Mouse (Mus musculus): Measurements from ENCODE around the gene Gm3893. TPM values are rescaled to one million over a fixed set of nuclear protein-coding genes. Genes with fewer than 3 reads are reported as not detected.

Gene Gm3893
- not detected in 2 replicates for polyA plus RNA-seq (2015; fragmentation: Nextera tagmentation; extraction: Ambion mirVana)

DNA sequence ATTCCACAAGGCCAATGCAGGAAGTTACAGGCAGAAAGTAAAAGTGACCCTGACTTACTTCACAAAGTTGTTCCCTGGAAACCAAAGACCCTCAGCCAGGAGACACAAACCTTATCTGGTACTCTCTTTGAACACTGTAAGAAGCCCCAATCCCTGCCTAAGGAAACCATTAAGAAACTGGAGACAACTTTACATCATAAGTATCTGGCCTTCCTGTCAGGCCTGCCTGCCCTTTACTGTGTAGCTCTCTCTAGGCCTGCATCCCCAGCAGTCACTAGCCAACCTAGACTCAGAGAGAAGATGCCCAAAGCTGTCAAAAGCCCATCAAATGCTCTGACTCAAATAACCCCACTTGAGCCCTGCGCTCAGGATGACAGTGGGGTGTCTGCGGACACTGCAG lies at the start of gene Gm3893:
Gm3893 (plus strand) TSS at position 301 of the 400 bp plus-strand sequence.

DNA sequence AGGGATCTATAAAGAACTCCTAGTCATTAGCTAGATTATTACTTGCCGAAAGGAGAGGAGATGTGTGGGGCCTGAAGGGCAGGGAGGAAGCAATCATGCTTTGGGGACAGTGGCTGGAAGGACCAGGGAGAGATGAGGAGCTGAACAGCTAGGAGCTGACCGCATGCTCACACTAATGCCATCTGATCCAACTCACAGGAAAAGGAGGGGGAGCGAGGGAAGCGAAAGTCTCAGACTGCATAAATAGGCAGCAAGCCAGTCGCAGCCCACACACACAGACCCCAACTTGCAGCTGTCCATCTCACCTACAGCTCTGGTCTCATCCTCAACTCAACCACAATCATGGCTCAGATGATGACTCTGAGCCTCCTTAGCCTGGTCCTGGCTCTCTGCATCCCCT lies 23.5 kb downstream of the Gm3893 start, which contains the start of gene Gm13304:
Gm13304 (plus strand) TSS at position 301 of the 400 bp plus-strand sequence.

Other genes with a start within 250 kb of the Gm3893 start
- gene Gm21541, start 187.6 kb upstream of the Gm3893 start, polyA plus RNA-seq (2015; fragmentation: Nextera tagmentation; extraction: Ambion mirVana) = not detected in 2 replicates
- 7.9 and 8.3 TPM in 2 replicates for gene Gm20878, start 149.6 kb upstream of the Gm3893 start, polyA plus RNA-seq (2015; fragmentation: Nextera tagmentation; extraction: Ambion mirVana)
- 1.3 and 1.6 TPM in 2 replicates for gene Fam205a4, start 125.1 kb upstream of the Gm3893 start, polyA plus RNA-seq (2015; fragmentation: Nextera tagmentation; extraction: Ambion mirVana)
- gene Gm21093, start 56.5 kb upstream of the Gm3893 start, polyA plus RNA-seq (2015; fragmentation: Nextera tagmentation; extraction: Ambion mirVana) = 0.44 and 0.85 TPM in 2 replicates
- gene Gm13304, start 23.6 kb downstream of the Gm3893 start, polyA plus RNA-seq (2015; fragmentation: Nextera tagmentation; extraction: Ambion mirVana) = not detected in 2 replicates
- gene Gm13306, start 62.2 kb downstream of the Gm3893 start, polyA plus RNA-seq (2015; fragmentation: Nextera tagmentation; extraction: Ambion mirVana) = 4.6 and 5.1 TPM in 2 replicates
- gene Gm13305, start 77.4 kb downstream of the Gm3893 start, polyA plus RNA-seq (2015; fragmentation: Nextera tagmentation; extraction: Ambion mirVana) = not detected in 2 replicates
- gene Gm10600, start 149.4 kb downstream of the Gm3893 start, polyA plus RNA-seq (2015; fragmentation: Nextera tagmentation; extraction: Ambion mirVana) = not detected in 2 replicates
- gene Ccl21b, start 164.6 kb downstream of the Gm3893 start, polyA plus RNA-seq (2015; fragmentation: Nextera tagmentation; extraction: Ambion mirVana) = not detected in 2 replicates
- not detected in 2 replicates for gene Gm21953, start 203.1 kb downstream of the Gm3893 start, polyA plus RNA-seq (2015; fragmentation: Nextera tagmentation; extraction: Ambion mirVana)
- gene Fam205a3, start 227.1 kb downstream of the Gm3893 start, polyA plus RNA-seq (2015; fragmentation: Nextera tagmentation; extraction: Ambion mirVana) = not detected in 2 replicates

All from neural tube, postnatal 0 days (tissue).